Mouse (Mus musculus) neural tube, embryonic 12.5 days (tissue): ENCODE results near the gene Thpo. TPM values are rescaled to one million over a fixed set of nuclear protein-coding genes. Genes with fewer than 3 reads are reported as not detected.

ENCODE experiments used
- ATAC-seq: fragments of 200-750 bp; cut with Nextera tagmentation; 2 replicates; pipeline ENCODE4 v1.8.0; 2017; ENCODE audit warnings: low read depth, mild to moderate bottlenecking, moderate TSS enrichment, moderate library complexity; ENCODE audit not compliant: low FRiP score
- H3K27ac ChIP-seq: fragments of 300-500 bp; sonication (generic); 2 replicates; pipeline ENCODE4 v1.5.1; 2016
- H3K27me3 ChIP-seq: fragments of 300-500 bp; sonication (generic); replicated peaks from 2 replicates; pipeline ENCODE4 v1.6.1; 2016; ENCODE audit warnings: mild to moderate bottlenecking
- H3K36me3 ChIP-seq: fragments of 300-500 bp; sonication (generic); 2 replicates; pipeline ENCODE4 v1.6.1; 2016; ENCODE audit warnings: mild to moderate bottlenecking
- H3K4me1 ChIP-seq: fragments of 300-500 bp; sonication (generic); 2 replicates; pipeline ENCODE4 v1.6.1; 2016
- H3K4me2 ChIP-seq: fragments of 300-500 bp; sonication (generic); replicated peaks from 2 replicates; pipeline ENCODE4 v1.6.1; 2016; ENCODE audit warnings: mild to moderate bottlenecking
- H3K4me3 ChIP-seq: fragments of 300-500 bp; sonication (generic); 2 replicates; pipeline ENCODE4 v1.5.1; 2016
- H3K9ac ChIP-seq: fragments of 300-500 bp; sonication (generic); 2 replicates; pipeline ENCODE4 v1.6.1; 2016; ENCODE audit warnings: mild to moderate bottlenecking
- H3K9me3 ChIP-seq: fragments of 300-500 bp; sonication (generic); 2 replicates; pipeline ENCODE4 v1.6.1; 2016; ENCODE audit warnings: mild to moderate bottlenecking
- WGBS: fragments of 180-500 bp; shearing (Covaris S2); methylation state at CpG from one replicate; pipeline ENCODE4 v1.1.7; 2016; 5-methylcytosine and 5-hydroxymethylcytosine counted together
- polyA plus RNA-seq: library from polyadenylated mRNA; unstranded; fragments of >200 nt; fragmentation: Nextera tagmentation; extraction: Ambion mirVana; gene quantifications from 2 replicates; pipeline ENCODE4 v1.2.1, GENCODE M21; 2016

Gene Thpo
- 1.2 and 1.3 TPM in 2 replicates for polyA plus RNA-seq

GRCm38 (mm10) chr16:20733731-20734730 is at the start of gene Thpo:
Gene Thpo, minus strand, starts transcription at chr16:20734511.
- Histone ChIP-seq H3K4me2 (peak within 1 kb of the TSS; percentile 90), H3K4me1 (peaks cover 18% of the 10 kb centered on the region), H3K27ac (0 out of 2 replicates have a peak within 1 kb of the TSS, but pooled peaks have one; percentile 62), H3K9me3 (no peaks in the 10 kb centered on the region), H3K27me3 (peaks cover 26% of the 10 kb centered on the region), H3K36me3 (0 out of 2 replicates have a peak, but pooled peaks cover 4% of the 10 kb centered on the region), H3K4me3 (peak within 1 kb of the TSS; percentile 71), H3K9ac (peak within 1 kb of the TSS; percentile 86)
- no peak for ATAC-seq
- WGBS, result 1% methylated on average over 45 of the region's 45 CpGs

GRCm38 (mm10) chr16:20783891-20784290 is 49.6 kb upstream of the Thpo start:
- Histone ChIP-seq H3K4me1 (no peaks in the 10 kb centered on the region), H3K4me2 (no peak overlapping the region), H3K4me3 (no peak overlapping the region), H3K27ac (no peak overlapping the region), H3K9ac (no peak overlapping the region), H3K27me3 (no peaks in the 10 kb centered on the region), H3K9me3 (no peaks in the 10 kb centered on the region), H3K36me3 (no peaks in the 10 kb centered on the region)
- WGBS, result 93% methylated on average over 2 of the region's 2 CpGs
- no peak for ATAC-seq

- no peak overlapping the region for H3K4me3 ChIP-seq
- no peak overlapping the region for H3K9ac ChIP-seq
- no peak for ATAC-seq
- no peak overlapping the region for H3K27ac ChIP-seq
- no peaks in the 10 kb centered on the region for H3K4me1 ChIP-seq
- WGBS, result 73% methylated on average over 4 of the region's 4 CpGs
- H3K9me3 ChIP-seq, result no peaks in the 10 kb centered on the region
- no peaks in the 10 kb centered on the region for H3K27me3 ChIP-seq
- no peaks in the 10 kb centered on the region for H3K36me3 ChIP-seq
- H3K4me2 ChIP-seq, result no peak overlapping the region
Measured at GRCm38 (mm10) chr16:20781101-20781630, 46.9 kb upstream of the Thpo start.

GRCm38 (mm10) chr16:20779846-20780245 is 45.5 kb upstream of the Thpo start:
- no peak for ATAC-seq
- H3K4me1 ChIP-seq, result no peaks in the 10 kb centered on the region
- H3K4me2 ChIP-seq, result no peak overlapping the region
- no peak overlapping the region for H3K9ac ChIP-seq
- no peaks in the 10 kb centered on the region for H3K36me3 ChIP-seq
- H3K4me3 ChIP-seq, result no peak overlapping the region
- no peaks in the 10 kb centered on the region for H3K27me3 ChIP-seq
- WGBS, result 88% methylated on average over 3 of the region's 3 CpGs
- no peaks in the 10 kb centered on the region for H3K9me3 ChIP-seq
- no peak overlapping the region for H3K27ac ChIP-seq

GRCm38 (mm10) chr16:20775021-20775420 is 40.7 kb upstream of the Thpo start:
- no peaks in the 10 kb centered on the region for H3K4me1 ChIP-seq
- WGBS, result 80% methylated on average over 5 of the region's 5 CpGs

GRCm38 (mm10) chr16:20765244-20765643 is 30.9 kb upstream of the Thpo start:
- Histone ChIP-seq H3K27ac (no peak overlapping the region), H3K4me2 (no peak overlapping the region), H3K9me3 (no peaks in the 10 kb centered on the region), H3K4me3 (no peak overlapping the region), H3K36me3 (no peaks in the 10 kb centered on the region), H3K27me3 (no peaks in the 10 kb centered on the region), H3K9ac (no peak overlapping the region), H3K4me1 (no peaks in the 10 kb centered on the region)
- ATAC-seq, result no peak
- WGBS, result 51% methylated on average over 9 of the region's 9 CpGs

More at GRCm38 (mm10) chr16:20775021-20775420, 40.7 kb upstream of the Thpo start:
- ATAC-seq, result no peak
- Histone ChIP-seq H3K27me3 (no peaks in the 10 kb centered on the region), H3K9ac (no peak overlapping the region), H3K4me2 (no peak overlapping the region), H3K36me3 (no peaks in the 10 kb centered on the region), H3K9me3 (0 out of 2 replicates have a peak, but pooled peaks cover 7% of the 10 kb centered on the region), H3K27ac (no peak overlapping the region), H3K4me3 (no peak overlapping the region)

GRCm38 (mm10) chr16:20761681-20762080 is 27.4 kb upstream of the Thpo start:
- Histone ChIP-seq H3K36me3 (no peaks in the 10 kb centered on the region), H3K9me3 (no peaks in the 10 kb centered on the region), H3K4me1 (no peaks in the 10 kb centered on the region), H3K4me3 (no peak overlapping the region), H3K4me2 (no peak overlapping the region), H3K27me3 (no peaks in the 10 kb centered on the region), H3K27ac (no peak overlapping the region), H3K9ac (no peak overlapping the region)
- 11% methylated on average over 3 of the region's 3 CpGs for WGBS
- no peak for ATAC-seq

GRCm38 (mm10) chr16:20757385-20757784 is 23.1 kb upstream of the Thpo start:
- Histone ChIP-seq H3K27ac (no peak overlapping the region), H3K9ac (no peak overlapping the region), H3K4me1 (no peaks in the 10 kb centered on the region), H3K27me3 (no peaks in the 10 kb centered on the region), H3K9me3 (no peaks in the 10 kb centered on the region), H3K4me3 (no peak overlapping the region), H3K4me2 (no peak overlapping the region), H3K36me3 (no peaks in the 10 kb centered on the region)
- 62% methylated on average over 1 of the region's 1 CpGs for WGBS
- no peak for ATAC-seq

- Histone ChIP-seq H3K9me3 (no peaks in the 10 kb centered on the region), H3K27ac (no peak overlapping the region), H3K27me3 (no peaks in the 10 kb centered on the region), H3K4me3 (no peak overlapping the region), H3K4me2 (no peak overlapping the region), H3K9ac (no peak overlapping the region), H3K36me3 (no peaks in the 10 kb centered on the region), H3K4me1 (no peaks in the 10 kb centered on the region)
- WGBS, result 95% methylated on average over 5 of the region's 5 CpGs
- ATAC-seq, result no peak
Measured at GRCm38 (mm10) chr16:20756052-20756451, 21.7 kb upstream of the Thpo start.

GRCm38 (mm10) chr16:20750518-20750917 is 16.2 kb upstream of the Thpo start:
- WGBS, result 62% methylated on average over 8 of the region's 8 CpGs
- H3K4me3 ChIP-seq, result no peak overlapping the region
- no peak overlapping the region for H3K27ac ChIP-seq
- H3K27me3 ChIP-seq, result no peaks in the 10 kb centered on the region
- ATAC-seq, result no peak
- no peak overlapping the region for H3K4me2 ChIP-seq
- H3K9ac ChIP-seq, result no peak overlapping the region
- H3K9me3 ChIP-seq, result no peaks in the 10 kb centered on the region
- H3K4me1 ChIP-seq, result no peaks in the 10 kb centered on the region
- H3K36me3 ChIP-seq, result no peaks in the 10 kb centered on the region

- no peak overlapping the region for H3K4me3 ChIP-seq
- H3K36me3 ChIP-seq, result peaks cover 5% of the 10 kb centered on the region; the same call in 1 of the 2 replicates
- H3K27me3 ChIP-seq, result no peaks in the 10 kb centered on the region
- H3K9me3 ChIP-seq, result no peaks in the 10 kb centered on the region
- no peak overlapping the region for H3K27ac ChIP-seq
- no peaks in the 10 kb centered on the region for H3K4me1 ChIP-seq
- ATAC-seq, result no peak
- no peak overlapping the region for H3K9ac ChIP-seq
- no peak overlapping the region for H3K4me2 ChIP-seq
- 76% methylated on average over 6 of the region's 6 CpGs for WGBS
Measured at GRCm38 (mm10) chr16:20746641-20747040, 12.3 kb upstream of the Thpo start.

GRCm38 (mm10) chr16:20739845-20740244 is 5.5 kb upstream of the Thpo start:
- no peak overlapping the region for H3K9ac ChIP-seq
- peaks cover 10% of the 10 kb centered on the region; the same call in 1 of the 2 replicates for H3K36me3 ChIP-seq
- no peaks in the 10 kb centered on the region for H3K9me3 ChIP-seq
- no peak overlapping the region for H3K27ac ChIP-seq
- H3K27me3 ChIP-seq, result peaks cover 14% of the 10 kb centered on the region
- ATAC-seq, result no peak
- H3K4me1 ChIP-seq, result peaks cover under 1% of the 10 kb centered on the region; the same call in 1 of the 2 replicates
- no peak overlapping the region for H3K4me2 ChIP-seq
- H3K4me3 ChIP-seq, result no peak overlapping the region
- WGBS, result 88% methylated on average over 9 of the region's 9 CpGs
